Mouse (Mus musculus): Measurements from ENCODE around the gene Tyrobp. TPM values are rescaled to one million over a fixed set of nuclear protein-coding genes. Genes with fewer than 3 reads are reported as not detected.

The Tyrobp gene
- polyA plus RNA-seq (2012), result 0.25 TPM in 1 of 2 replicates, not detected in the other

DNA sequence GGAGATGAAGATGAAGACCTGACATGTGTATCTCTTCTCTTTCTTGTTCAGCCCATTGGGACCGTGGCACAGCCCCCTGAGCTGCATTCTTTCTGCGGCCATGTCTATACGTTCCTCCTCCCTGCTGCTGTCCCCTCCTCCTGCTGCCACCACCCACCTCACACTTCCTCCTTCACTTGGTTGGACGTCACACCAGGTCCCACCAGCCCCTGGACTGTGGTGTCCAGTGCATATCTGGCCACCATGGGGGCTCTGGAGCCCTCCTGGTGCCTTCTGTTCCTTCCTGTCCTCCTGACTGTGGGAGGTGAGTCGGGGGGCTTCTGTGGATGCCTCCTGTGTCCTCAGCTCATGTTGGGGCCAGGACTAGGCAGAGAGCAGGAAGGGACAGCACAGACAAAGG lies at the start of gene Tyrobp:
Tyrobp (plus strand) TSS at position 165 of the 400 bp plus-strand sequence.
- TF ChIP-seq GATA1 (IDR thresholded peaks at IDR 0.05; ENCODE audit: low read length), result no peak

DNA sequence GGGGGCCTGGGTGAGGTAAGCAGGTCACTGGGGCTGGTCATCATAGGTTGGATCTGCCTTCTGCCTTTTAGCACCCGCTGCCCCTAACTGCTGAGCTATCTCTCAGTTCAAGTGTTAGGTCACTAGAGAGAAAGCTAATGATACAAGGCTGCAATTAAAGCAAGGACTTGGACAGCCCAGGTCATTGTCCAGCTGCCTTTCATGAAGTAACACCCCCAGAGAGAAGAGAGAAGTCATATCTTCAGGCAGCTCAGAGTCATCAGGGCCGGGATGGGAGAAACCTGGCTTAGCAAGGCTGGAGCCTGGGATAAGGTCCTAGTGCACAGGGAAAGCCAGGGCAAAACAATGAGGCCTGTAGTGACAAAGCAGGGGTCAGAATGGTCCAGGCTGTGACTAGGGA lies 46.1 kb upstream of the Tyrobp start:
- no peak for TF ChIP-seq GATA1 (IDR thresholded peaks at IDR 0.05; ENCODE audit: low read length)

DNA sequence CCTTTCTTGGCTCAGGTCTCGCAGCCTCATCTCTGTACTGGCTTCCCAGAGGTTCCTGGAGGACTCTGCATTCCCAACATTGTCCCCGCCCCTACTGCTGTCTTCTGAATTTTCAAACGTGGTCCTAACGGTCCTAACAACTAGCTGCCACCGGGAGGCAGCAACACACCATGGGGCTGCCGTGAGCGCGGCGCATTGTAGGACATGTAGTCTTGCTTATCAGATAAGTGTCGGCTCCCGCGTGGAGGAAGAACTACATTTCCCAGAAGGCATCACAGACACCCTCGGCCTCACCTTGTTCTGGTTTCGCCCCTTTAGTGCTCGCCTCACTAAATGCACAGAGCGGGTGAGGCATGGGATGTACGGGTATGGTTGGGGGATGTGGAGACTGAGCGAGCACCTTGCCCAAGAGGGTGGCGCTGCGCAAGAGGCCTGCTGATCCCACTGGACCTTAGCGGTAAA lies 40.0 kb upstream of the Tyrobp start:
- peak; percentile 53 for TF ChIP-seq GATA1 (IDR thresholded peaks at IDR 0.05; ENCODE audit: low read length)

DNA sequence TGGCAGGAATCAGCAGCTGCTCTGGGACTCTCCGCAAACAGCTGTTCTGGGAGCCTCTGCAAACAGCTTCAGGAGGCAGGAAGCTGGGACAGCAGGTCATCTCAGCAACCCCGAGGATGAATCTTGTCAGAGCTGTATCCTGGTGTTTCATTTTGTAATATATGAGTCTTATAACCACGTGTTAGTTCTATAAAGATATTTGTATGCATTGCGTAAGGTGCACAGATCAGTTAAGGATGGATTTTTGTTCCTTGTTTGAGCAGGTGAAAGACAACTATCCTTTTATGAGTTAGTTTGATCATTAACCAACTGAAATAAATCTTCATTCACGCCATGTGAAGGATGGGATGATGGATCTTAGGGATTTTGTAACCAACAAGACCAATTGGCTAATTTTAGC lies 33.5 kb upstream of the Tyrobp start:
- no peak for TF ChIP-seq GATA1 (IDR thresholded peaks at IDR 0.05; ENCODE audit: low read length)

DNA sequence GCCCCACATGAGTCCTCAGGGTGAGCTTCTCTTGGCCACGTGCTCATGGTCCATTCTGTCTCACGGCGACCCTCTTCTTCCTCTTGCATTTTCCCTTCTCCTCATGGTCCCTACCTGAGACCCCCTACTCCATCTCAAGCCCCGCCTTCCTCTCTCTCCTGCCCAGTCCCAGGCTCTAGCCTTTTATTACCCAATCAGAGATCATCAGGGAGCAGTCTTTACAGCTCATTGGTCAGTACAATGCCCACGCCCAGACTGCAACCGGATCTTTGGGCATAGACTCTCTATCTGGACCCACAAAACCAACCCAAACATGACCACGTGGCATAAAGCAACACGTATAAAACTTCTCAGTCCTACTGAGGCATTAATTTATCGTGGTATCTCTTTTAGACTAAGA lies 29.5 kb upstream of the Tyrobp start:
- TF ChIP-seq GATA1 (IDR thresholded peaks at IDR 0.05; ENCODE audit: low read length), result no peak

DNA sequence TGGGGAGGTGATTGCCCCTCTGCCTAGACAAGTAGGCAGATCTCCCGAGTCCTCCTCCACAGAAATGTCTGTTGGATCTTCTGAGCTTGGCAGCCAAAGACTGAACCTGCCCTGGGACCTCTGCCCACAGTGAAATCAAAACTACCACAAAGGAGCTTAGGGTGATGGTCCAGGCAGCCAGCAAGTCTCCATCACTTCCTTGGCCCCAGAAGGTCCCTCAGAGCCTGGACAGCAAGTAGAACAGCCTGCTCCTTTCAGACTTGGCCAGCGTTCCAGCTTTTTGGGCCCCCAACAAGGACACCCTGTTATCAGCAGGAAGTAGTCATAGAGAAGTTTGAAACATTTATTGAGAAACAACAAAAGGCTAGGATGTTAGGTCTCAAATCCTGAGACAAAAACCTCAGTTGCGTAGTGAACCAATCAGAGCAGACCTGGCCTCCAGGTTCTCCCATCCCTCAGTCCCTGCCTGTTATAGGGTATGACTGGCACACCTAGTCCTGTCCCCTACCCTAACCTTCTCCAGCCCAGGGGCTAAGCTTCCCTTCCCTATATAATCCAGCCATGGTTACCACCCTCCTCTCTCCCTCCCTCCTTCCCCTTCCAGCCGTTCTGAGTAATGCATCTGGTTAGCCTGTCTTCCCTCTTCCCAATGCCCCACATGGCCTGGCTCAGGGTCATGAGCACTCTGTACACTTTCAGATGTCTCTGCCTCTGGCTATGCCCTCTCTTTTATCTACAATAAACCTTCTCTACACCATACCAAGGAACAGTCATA lies 20.6 kb upstream of the Tyrobp start:
- TF ChIP-seq GATA1 (IDR thresholded peaks at IDR 0.05; ENCODE audit: low read length), result no peak

DNA sequence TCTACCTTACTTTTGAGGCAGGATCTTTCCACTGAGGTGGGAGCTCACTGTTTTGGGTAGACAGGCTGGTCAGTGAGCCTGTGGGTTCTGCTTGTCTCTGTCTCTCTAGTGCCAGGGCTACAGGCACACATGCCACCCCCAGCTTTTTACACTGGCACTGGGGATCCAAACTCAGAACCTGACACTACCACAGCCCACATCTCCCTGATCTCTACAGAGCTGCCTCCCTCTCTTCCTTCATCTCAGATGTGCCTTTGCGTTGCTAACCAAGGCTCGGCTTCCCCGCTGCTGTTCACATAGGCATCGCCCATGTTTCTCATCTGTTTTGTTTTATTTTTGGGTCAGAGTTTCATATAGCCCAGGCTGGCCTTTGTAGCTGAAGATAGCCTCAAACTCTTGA lies 19.9 kb upstream of the Tyrobp start:
- no peak for TF ChIP-seq GATA1 (IDR thresholded peaks at IDR 0.05; ENCODE audit: low read length)

DNA sequence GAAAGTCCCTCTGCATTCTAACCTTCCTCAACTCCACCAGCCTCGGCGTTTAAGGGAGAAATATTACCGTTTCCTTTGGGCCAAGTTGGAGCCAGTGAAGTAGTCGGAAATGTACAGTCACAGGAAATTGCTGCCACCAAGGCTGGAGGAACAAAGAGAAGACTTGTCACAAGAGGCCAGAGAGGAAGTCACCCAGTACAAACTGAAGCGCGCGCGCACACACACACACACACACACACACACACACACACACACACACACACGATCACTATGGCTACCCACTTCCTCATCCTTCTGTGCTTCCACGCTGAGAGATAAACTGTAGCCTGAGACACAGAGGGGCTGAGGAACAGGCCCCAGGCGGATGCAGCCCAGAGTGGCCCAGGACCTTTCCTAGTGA lies 19.2 kb upstream of the Tyrobp start:
- TF ChIP-seq GATA1 (IDR thresholded peaks at IDR 0.05; ENCODE audit: low read length), result no peak

DNA sequence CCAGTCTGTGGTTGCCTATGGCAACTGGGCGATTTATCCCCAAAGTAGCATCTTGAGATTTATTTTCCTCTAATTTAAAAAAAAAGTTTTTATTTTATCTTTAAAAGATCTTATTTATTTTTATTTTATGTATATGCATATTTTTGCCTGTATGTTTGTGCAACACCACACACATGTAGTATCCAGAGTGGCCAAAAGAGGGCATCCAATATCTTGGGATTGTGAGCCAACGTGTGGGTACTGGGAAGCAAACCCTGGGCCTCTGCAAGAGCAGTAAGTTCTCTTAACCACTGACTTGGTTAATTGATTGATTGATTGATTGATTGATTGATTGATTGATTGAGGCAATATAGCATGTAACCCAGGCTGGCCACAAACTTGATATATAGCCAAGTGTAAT lies 18.7 kb upstream of the Tyrobp start:
- no peak for TF ChIP-seq GATA1 (IDR thresholded peaks at IDR 0.05; ENCODE audit: low read length)

DNA sequence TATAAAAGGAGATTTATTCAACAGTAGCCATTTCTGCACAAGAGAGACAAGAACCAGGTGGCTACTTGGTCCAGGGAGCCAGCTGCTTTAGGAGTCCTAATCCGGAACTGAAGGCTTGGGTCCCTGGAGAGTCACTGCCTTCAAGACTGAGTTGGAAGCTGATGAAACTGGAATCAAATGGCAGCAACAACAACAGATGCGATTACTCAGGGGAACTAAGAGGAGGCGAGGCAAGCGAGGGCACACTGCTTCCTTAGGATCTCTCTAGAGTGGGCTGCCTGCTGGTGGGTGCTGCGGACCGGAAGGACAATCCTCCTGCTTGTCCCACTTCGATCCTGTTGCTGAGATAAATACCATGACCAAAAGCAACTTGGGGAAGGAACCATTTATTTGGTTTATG lies 13.9 kb upstream of the Tyrobp start:
- TF ChIP-seq GATA1 (IDR thresholded peaks at IDR 0.05; ENCODE audit: low read length), result no peak

DNA sequence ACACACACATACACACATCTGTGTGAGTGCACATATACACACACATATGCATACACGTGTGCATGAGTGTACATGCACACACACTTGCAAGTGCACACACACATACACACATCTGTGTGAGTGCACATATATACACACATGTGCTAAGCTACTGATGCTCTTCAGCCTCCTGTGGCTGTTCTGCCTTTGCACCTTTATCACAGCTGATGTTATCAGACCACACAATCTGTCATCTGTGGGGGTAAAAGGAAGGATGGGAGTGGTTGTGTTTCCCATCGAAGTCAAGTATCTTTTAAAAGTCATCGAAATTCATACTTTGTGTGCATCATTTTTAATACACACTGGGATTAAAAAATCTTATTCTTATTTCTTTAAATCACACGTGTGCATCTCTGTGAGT lies 11.2 kb upstream of the Tyrobp start:
- no peak for TF ChIP-seq GATA1 (IDR thresholded peaks at IDR 0.05; ENCODE audit: low read length)

DNA sequence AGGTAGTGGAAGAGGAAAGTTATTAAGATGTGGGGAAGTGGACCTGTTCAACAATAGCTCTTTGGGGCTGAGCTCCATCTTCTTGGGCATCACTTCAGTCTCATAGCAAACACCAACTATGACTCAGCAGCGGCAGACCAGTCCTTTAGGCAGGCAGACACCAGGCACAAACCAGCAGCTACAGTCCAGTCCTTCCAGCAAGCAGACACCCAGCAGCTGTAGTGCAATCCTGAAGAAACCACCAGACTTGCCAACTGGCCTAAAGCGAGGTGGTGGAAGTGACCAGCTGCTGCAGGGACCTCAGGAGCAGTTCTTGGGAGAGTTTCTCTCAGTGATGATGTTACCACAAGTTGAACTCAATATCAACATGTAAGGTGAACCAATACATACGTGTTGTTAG lies 4.9 kb upstream of the Tyrobp start:
- no peak for TF ChIP-seq GATA1 (IDR thresholded peaks at IDR 0.05; ENCODE audit: low read length)

DNA sequence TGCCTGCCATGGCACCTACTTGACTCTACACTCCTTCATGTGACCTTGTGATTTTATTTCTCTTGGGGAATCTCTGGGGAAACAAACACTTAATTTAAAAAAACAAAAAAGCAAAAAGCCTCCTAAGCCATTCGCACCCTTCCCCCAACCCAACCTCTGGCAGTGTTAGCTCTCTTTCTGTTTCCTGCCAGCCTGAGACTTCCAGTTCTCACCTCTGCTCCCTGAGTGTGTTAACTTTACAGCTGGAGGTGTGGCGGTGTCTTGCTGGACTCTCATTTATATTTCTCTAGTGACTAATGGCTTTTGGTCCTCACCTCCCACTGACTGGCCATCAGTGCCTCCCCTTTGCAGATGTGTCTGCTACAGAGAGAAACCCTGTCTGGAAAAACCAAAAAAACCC lies 3.8 kb upstream of the Tyrobp start:
- no peak for TF ChIP-seq GATA1 (IDR thresholded peaks at IDR 0.05; ENCODE audit: low read length)

DNA sequence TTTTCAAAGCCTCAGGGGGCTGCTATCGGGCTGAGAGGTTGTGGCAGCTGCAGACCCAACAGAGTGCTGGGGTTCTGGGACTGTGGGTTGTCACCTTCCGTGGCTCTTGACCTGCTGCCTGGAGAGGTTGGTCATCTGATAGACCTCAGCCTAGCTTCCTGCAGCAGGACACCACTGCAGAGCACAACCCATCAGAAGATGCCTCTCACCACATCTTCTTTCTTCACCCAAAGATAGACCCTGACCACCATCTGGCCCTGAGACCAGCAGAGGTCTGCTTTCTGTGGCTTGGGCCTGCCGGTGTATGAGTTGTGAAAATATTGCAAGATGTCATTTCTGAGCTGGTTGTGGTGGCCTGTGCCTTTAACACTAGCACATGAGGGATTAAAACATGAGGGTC lies 2.5 kb upstream of the Tyrobp start:
- TF ChIP-seq GATA1 (IDR thresholded peaks at IDR 0.05; ENCODE audit: low read length), result no peak

DNA sequence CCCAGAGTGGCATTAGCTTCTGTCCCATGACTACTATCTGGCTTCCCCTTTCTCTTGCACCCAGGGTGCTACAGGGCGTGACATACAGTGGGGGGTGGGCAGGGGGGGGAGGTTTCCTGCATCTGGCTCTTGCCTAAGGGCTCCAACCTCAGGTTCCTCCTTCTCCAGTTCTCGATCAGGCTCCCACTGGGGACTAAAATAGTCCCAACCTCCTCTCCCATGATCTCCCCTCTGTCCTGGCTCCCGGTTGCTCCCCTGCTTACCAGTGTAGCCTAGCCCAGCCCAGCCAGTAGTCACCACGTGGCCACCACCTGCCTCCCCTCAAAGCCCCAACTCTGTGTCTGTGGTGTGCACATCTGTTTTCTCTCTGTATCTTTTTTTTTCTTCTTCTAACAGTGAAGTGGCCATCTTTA lies 819 bp upstream of the Tyrobp start:
- no peak for TF ChIP-seq GATA1 (IDR thresholded peaks at IDR 0.05; ENCODE audit: low read length)

DNA sequence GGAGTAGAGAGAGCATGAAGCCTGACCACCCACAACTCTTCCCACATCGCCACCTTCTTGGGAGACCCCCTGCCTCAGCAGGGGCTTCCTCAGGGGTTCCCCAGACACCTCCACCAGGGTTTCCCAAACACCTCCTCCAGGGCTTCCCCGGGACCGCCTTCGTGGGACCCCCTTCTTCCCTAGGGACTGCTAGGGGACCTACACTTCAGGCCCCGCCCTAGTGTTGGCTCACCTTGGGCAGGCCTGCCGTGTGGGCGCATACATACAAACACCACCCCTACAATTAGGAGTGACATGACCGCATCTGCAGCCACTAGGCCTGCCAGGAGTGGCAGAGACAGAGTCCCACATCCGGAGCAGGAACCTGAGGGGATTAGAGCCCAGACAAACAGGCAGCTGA lies 4.3 kb downstream of the Tyrobp start:
- TF ChIP-seq GATA1 (IDR thresholded peaks at IDR 0.05; ENCODE audit: low read length), result no peak
